Comparison of ENCODE assay signal across 8 mouse cellular contexts in genomic region chr1:132391580-132392022, GRCm38 (mm10). TPM values are rescaled to one million over a fixed set of nuclear protein-coding genes. Genes with fewer than 3 reads are reported as not detected.
A peak's percentile ranks its signal among the peaks of the same experiment; 100 is the strongest.
DNase-seq lines count a peak whose midpoint lies in the region; ATAC-seq and TF ChIP-seq lines count a peak whose summit lies in the region.

No protein-coding gene starts in this region.

- peak overlapping the region; percentile 81 for H3K27ac ChIP-seq in embryonic facial prominence, embryonic 12.5 days
- peak overlapping the region; percentile 42 for H3K27ac ChIP-seq in heart, embryonic 11.5 days (ENCODE audit: low read depth, low read length)
- peak overlapping the region; percentile 80 for H3K27ac ChIP-seq in liver, postnatal 0 days (ENCODE audit: low read depth)
- peak overlapping the region; percentile 89 for H3K27ac ChIP-seq in neural tube, embryonic 15.5 days (replicated peaks)

- peak overlapping the region; percentile 79 for H3K4me3 ChIP-seq in embryonic facial prominence, embryonic 12.5 days
- peak overlapping the region; percentile 72 for H3K4me3 ChIP-seq in heart, embryonic 11.5 days (ENCODE audit: low read depth, low read length)
- H3K4me3 ChIP-seq in liver, postnatal 0 days (ENCODE audit: low read depth, low read length), result peak overlapping the region; percentile 67
- H3K4me3 ChIP-seq in neural tube, embryonic 15.5 days (replicated peaks), result peak overlapping the region; percentile 64

- no peaks in the 10 kb centered on the region for H3K36me3 ChIP-seq in embryonic facial prominence, embryonic 12.5 days
- no peaks in the 10 kb centered on the region for H3K36me3 ChIP-seq in heart, embryonic 11.5 days (ENCODE audit: control insufficient read depth, insufficient read depth, low read length)
- H3K36me3 ChIP-seq in liver, postnatal 0 days (replicated peaks; ENCODE audit: insufficient read depth, low read length), result no peaks in the 10 kb centered on the region
- H3K36me3 ChIP-seq in neural tube, embryonic 15.5 days, result no peaks in the 10 kb centered on the region

- H3K4me1 ChIP-seq in embryonic facial prominence, embryonic 12.5 days, result peaks cover 38% of the 10 kb centered on the region
- peaks cover 28% of the 10 kb centered on the region for H3K4me1 ChIP-seq in heart, embryonic 11.5 days (ENCODE audit: control insufficient read depth, insufficient read depth, low read length)
- peaks cover 19% of the 10 kb centered on the region; the same call in 1 of the 2 replicates for H3K4me1 ChIP-seq in liver, postnatal 0 days (ENCODE audit: insufficient read depth)
- H3K4me1 ChIP-seq in neural tube, embryonic 15.5 days, result peaks cover 49% of the 10 kb centered on the region

- peak; percentile 85 for DNase-seq in 3134 (ENCODE audit: extremely low read depth, insufficient read length, low spot score)
- DNase-seq in adrenal gland, postnatal 25 days, result peak; percentile 76
- peak; percentile 82 for DNase-seq in kidney, postnatal 10 days
- DNase-seq in liver, postnatal 0 days, result peak; percentile 77
- peak; percentile 78 for DNase-seq in testis, postnatal 10 days (ENCODE audit: low spot score)

- WGBS in embryonic facial prominence, embryonic 12.5 days, result under 1% methylated on average over 49 of the region's 54 CpGs
- WGBS in heart, embryonic 11.5 days (ENCODE audit: insufficient replicate concordance), result under 1% methylated on average over 35 of the region's 54 CpGs
- 2% methylated on average over 28 of the region's 54 CpGs for WGBS in liver, postnatal 0 days (ENCODE audit: insufficient replicate concordance)
- 1% methylated on average over 45 of the region's 54 CpGs for WGBS in neural tube, embryonic 15.5 days

- no peaks in the 10 kb centered on the region for H3K9me3 ChIP-seq in embryonic facial prominence, embryonic 12.5 days
- H3K9me3 ChIP-seq in heart, embryonic 11.5 days (replicated peaks; ENCODE audit: control insufficient read depth, low read length), result no peaks in the 10 kb centered on the region
- no peaks in the 10 kb centered on the region for H3K9me3 ChIP-seq in liver, postnatal 0 days (ENCODE audit: low read length)
- H3K9me3 ChIP-seq in neural tube, embryonic 15.5 days (replicated peaks), result no peaks in the 10 kb centered on the region

- H3K27me3 ChIP-seq in embryonic facial prominence, embryonic 12.5 days, result no peaks in the 10 kb centered on the region
- no peaks in the 10 kb centered on the region for H3K27me3 ChIP-seq in heart, embryonic 11.5 days (ENCODE audit: control insufficient read depth, insufficient read depth, low read length)
- H3K27me3 ChIP-seq in liver, postnatal 0 days (ENCODE audit: insufficient read depth, low read length), result peaks cover 19% of the 10 kb centered on the region
- H3K27me3 ChIP-seq in neural tube, embryonic 15.5 days (replicated peaks), result no peaks in the 10 kb centered on the region

- no peak for TF ChIP-seq EP300 in liver, postnatal 0 days (IDR thresholded peaks at IDR 0.05; ENCODE audit: low read depth)

- TF ChIP-seq CTCF in liver, postnatal 0 days (IDR thresholded peaks at IDR 0.05; ENCODE audit: low read depth), result no peak

- ATAC-seq in embryonic facial prominence, embryonic 12.5 days (ENCODE audit: insufficient number of reproducible peaks, insufficient read depth, low FRiP score, low TSS enrichment), result peak; percentile 93
- ATAC-seq in heart, embryonic 11.5 days (replicated peaks; ENCODE audit: insufficient number of reproducible peaks, low FRiP score, low TSS enrichment), result peak; percentile 84
- ATAC-seq in liver, postnatal 0 days, result peak; percentile 74
- ATAC-seq in neural tube, embryonic 15.5 days (ENCODE audit: low FRiP score), result peak; percentile 94

- H3K9ac ChIP-seq in embryonic facial prominence, embryonic 12.5 days, result peak overlapping the region; percentile 89
- peak overlapping the region; percentile 87 for H3K9ac ChIP-seq in heart, embryonic 11.5 days (ENCODE audit: low read depth, low read length)
- peak overlapping the region; percentile 76 for H3K9ac ChIP-seq in liver, postnatal 0 days (replicated peaks)
- H3K9ac ChIP-seq in neural tube, embryonic 15.5 days (replicated peaks), result peak overlapping the region; percentile 81

- peak overlapping the region; percentile 85 for H3K4me2 ChIP-seq in embryonic facial prominence, embryonic 12.5 days (replicated peaks)
- H3K4me2 ChIP-seq in heart, embryonic 11.5 days, result peak overlapping the region; percentile 73
- peak overlapping the region; percentile 90 for H3K4me2 ChIP-seq in liver, postnatal 0 days (ENCODE audit: low read depth, low read length)
- peak overlapping the region; percentile 87 for H3K4me2 ChIP-seq in neural tube, embryonic 15.5 days

RNA-seq across cellular contexts. Expression of gene Tmcc2, which starts 0.5 kb away (rescaled TPM):
- 8.4 and 8.6 TPM in 2 replicates for total RNA-seq in adrenal gland, postnatal 25 days (2021)
- polyA plus RNA-seq in embryonic facial prominence, embryonic 12.5 days (2016; fragmentation: Nextera tagmentation; extraction: Ambion mirVana), result 22.0 and 22.1 TPM in 2 replicates
- 10.4 and 14.6 TPM in 2 replicates for polyA plus RNA-seq in heart, embryonic 11.5 days (2014; fragmentation: Nextera tagmentation; extraction: Ambion mirVana)
- polyA plus RNA-seq in liver, postnatal 0 days (2015; fragmentation: Nextera tagmentation; extraction: Ambion mirVana), result 154 TPM in 2 replicates
- 28.5 and 33.2 TPM in 2 replicates for polyA plus RNA-seq in neural tube, embryonic 15.5 days (2015; fragmentation: Nextera tagmentation; extraction: Ambion mirVana)

RNA-seq across cellular contexts. Expression of gene Dstyk, which starts 25.8 kb away (rescaled TPM):
- 20.7 and 26.8 TPM in 2 replicates for total RNA-seq in adrenal gland, postnatal 25 days (2021)
- polyA plus RNA-seq in embryonic facial prominence, embryonic 12.5 days (2016; fragmentation: Nextera tagmentation; extraction: Ambion mirVana), result 16.1 and 17.2 TPM in 2 replicates
- 11.6 and 11.9 TPM in 2 replicates for polyA plus RNA-seq in heart, embryonic 11.5 days (2014; fragmentation: Nextera tagmentation; extraction: Ambion mirVana)
- 2.3 and 2.9 TPM in 2 replicates for polyA plus RNA-seq in liver, postnatal 0 days (2015; fragmentation: Nextera tagmentation; extraction: Ambion mirVana)
- polyA plus RNA-seq in neural tube, embryonic 15.5 days (2015; fragmentation: Nextera tagmentation; extraction: Ambion mirVana), result 8.4 and 9.2 TPM in 2 replicates

Comparison
In these comparisons a context has a peak if more than half of its experiments do, and no peak if none do; other contexts are left out.
1. Peak in every context shown above with its lines: DNase-seq, ATAC-seq, H3K4me3 ChIP-seq and H3K27ac ChIP-seq.